Mouse (Mus musculus) hindbrain, embryonic 12.5 days (tissue): ENCODE results near the gene Hist1h1d. TPM values are rescaled to one million over a fixed set of nuclear protein-coding genes. Genes with fewer than 3 reads are reported as not detected.
A peak's percentile ranks its signal among the peaks of the same experiment; 100 is the strongest.
"Not testable (repeated sequence)": the region's sequence is repeated elsewhere in the genome, so short reads cannot be mapped to it uniquely, and the experiment has no call there.

ENCODE experiments used
- ATAC-seq: fragments of 200-750 bp; cut with Nextera tagmentation; 2 replicates; pipeline ENCODE4 v1.8.0; 2017; ENCODE audit warnings: moderate TSS enrichment; ENCODE audit not compliant: low FRiP score
- H3K27ac ChIP-seq: fragments of 300-500 bp; sonication (generic); 2 replicates; pipeline ENCODE4 v1.5.1; 2016; ENCODE audit warnings: mild to moderate bottlenecking
- H3K27me3 ChIP-seq: fragments of 300-500 bp; sonication (generic); 2 replicates; pipeline ENCODE4 v1.6.1; 2016; ENCODE audit warnings: mild to moderate bottlenecking
- H3K36me3 ChIP-seq: fragments of 300-500 bp; sonication (generic); 2 replicates; pipeline ENCODE4 v1.6.1; 2016; ENCODE audit warnings: mild to moderate bottlenecking
- H3K4me1 ChIP-seq: fragments of 300-500 bp; sonication (generic); 2 replicates; pipeline ENCODE4 v1.6.1; 2016
- H3K4me2 ChIP-seq: fragments of 300-500 bp; sonication (generic); replicated peaks from 2 replicates; pipeline ENCODE4 v1.6.1; 2016; ENCODE audit warnings: mild to moderate bottlenecking
- H3K4me3 ChIP-seq: fragments of 300-500 bp; sonication (generic); 2 replicates; pipeline ENCODE4 v1.5.1; 2016; ENCODE audit warnings: mild to moderate bottlenecking
- H3K9ac ChIP-seq: fragments of 300-500 bp; sonication (generic); 2 replicates; pipeline ENCODE4 v1.6.1; 2016; ENCODE audit warnings: mild to moderate bottlenecking, moderate library complexity
- H3K9me3 ChIP-seq: fragments of 300-500 bp; sonication (generic); replicated peaks from 2 replicates; pipeline ENCODE4 v1.6.1; 2016; ENCODE audit warnings: mild to moderate bottlenecking
- WGBS: fragments of 180-500 bp; shearing (Covaris S2); methylation state at CpG from one replicate; pipeline ENCODE4 v1.1.7; 2016; 5-methylcytosine and 5-hydroxymethylcytosine counted together
- polyA plus RNA-seq: library from polyadenylated mRNA; unstranded; fragments of >200 nt; fragmentation: Nextera tagmentation; extraction: Ambion mirVana; gene quantifications from 2 replicates; pipeline ENCODE4 v1.2.1, GENCODE M21; 2016

Gene Hist1h1d
- polyA plus RNA-seq, 1 experiment from 2014 or later, result 0.39 TPM

GRCm38 (mm10) chr13:23541497-23541896 is 11.6 kb upstream of the Hist1h1d start:
- H3K4me1 ChIP-seq, result peaks cover 8% of the 10 kb centered on the region
- ATAC-seq, result no peak
- no peaks in the 10 kb centered on the region for H3K36me3 ChIP-seq
- H3K4me3 ChIP-seq, result no peak overlapping the region
- 81% methylated on average over 3 of the region's 3 CpGs for WGBS
- no peaks in the 10 kb centered on the region for H3K9me3 ChIP-seq
- no peak overlapping the region for H3K9ac ChIP-seq
- no peak overlapping the region for H3K27ac ChIP-seq
- no peak overlapping the region for H3K4me2 ChIP-seq
- H3K27me3 ChIP-seq, result no peaks in the 10 kb centered on the region

- Histone ChIP-seq H3K4me2 (peak overlapping the region; percentile 69), H3K4me3 (peak overlapping the region; percentile 42), H3K27ac (peak overlapping the region; percentile 84), H3K9ac (peak overlapping the region; percentile 69)
- not testable (repeated sequence) for H3K4me1 ChIP-seq, H3K27me3 ChIP-seq, H3K9me3 ChIP-seq, H3K36me3 ChIP-seq, ATAC-seq
- WGBS, result 4% methylated on average over 3 of the region's 3 CpGs
Measured at GRCm38 (mm10) chr13:23542225-23542980, 10.7 kb upstream of the Hist1h1d start.

GRCm38 (mm10) chr13:23542999-23543607 is 10.0 kb upstream of the Hist1h1d start, which contains the start of gene Hist1h2bh:
TSS of gene Hist1h2bh (minus strand) at chr13:23543392.
- not testable (repeated sequence) for H3K9me3 ChIP-seq, H3K4me1 ChIP-seq, H3K27me3 ChIP-seq, H3K36me3 ChIP-seq
- peak within 1 kb of the TSS; percentile 92 for H3K27ac ChIP-seq
- peak; percentile 88 for ATAC-seq
- H3K4me2 ChIP-seq, result peak within 1 kb of the TSS; percentile 69
- peak within 1 kb of the TSS; percentile 69 for H3K9ac ChIP-seq
- peak within 1 kb of the TSS; percentile 46 for H3K4me3 ChIP-seq
- WGBS, result under 1% methylated on average over 38 of the region's 42 CpGs

GRCm38 (mm10) chr13:23543965-23544786 is 8.9 kb upstream of the Hist1h1d start, which contains the start of gene Hist1h3f:
TSS of gene Hist1h3f (plus strand) at chr13:23544052.
- Histone ChIP-seq H3K9ac (peak within 1 kb of the TSS; percentile 69), H3K4me2 (peak within 1 kb of the TSS; percentile 69), H3K9me3 (no peaks in the 10 kb centered on the region), H3K36me3 (no peaks in the 10 kb centered on the region), H3K4me3 (peak within 1 kb of the TSS; percentile 46), H3K4me1 (peaks cover 4% of the 10 kb centered on the region), H3K27ac (peak within 1 kb of the TSS; percentile 92), H3K27me3 (no peaks in the 10 kb centered on the region)
- peak; percentile 96 for ATAC-seq
- under 1% methylated on average over 33 of the region's 45 CpGs for whole genome bisulfite sequencing

GRCm38 (mm10) chr13:23544787-23545120 is 8.3 kb upstream of the Hist1h1d start:
- H3K27ac ChIP-seq, result peak overlapping the region; percentile 92
- WGBS, result under 1% methylated on average over 11 of the region's 14 CpGs
- H3K36me3 ChIP-seq, H3K9me3 ChIP-seq, H3K4me1 ChIP-seq, ATAC-seq, H3K27me3 ChIP-seq: not testable (repeated sequence)
- H3K4me2 ChIP-seq, result peak overlapping the region; percentile 69
- peak overlapping the region; percentile 46 for H3K4me3 ChIP-seq
- peak overlapping the region; percentile 54; the same call in 1 of the 2 replicates for H3K9ac ChIP-seq

GRCm38 (mm10) chr13:23546694-23547093 is 6.4 kb upstream of the Hist1h1d start:
- Histone ChIP-seq H3K36me3 (no peaks in the 10 kb centered on the region), H3K27ac (no peak overlapping the region), H3K9ac (no peak overlapping the region), H3K27me3 (no peaks in the 10 kb centered on the region), H3K4me1 (peaks cover 10% of the 10 kb centered on the region), H3K4me3 (no peak overlapping the region), H3K4me2 (no peak overlapping the region), H3K9me3 (no peaks in the 10 kb centered on the region)
- 81% methylated on average over 5 of the region's 5 CpGs for WGBS
- ATAC-seq, result no peak

- Histone ChIP-seq H3K27ac (peak overlapping the region; percentile 89), H3K4me2 (peak overlapping the region; percentile 58), H3K36me3 (no peaks in the 10 kb centered on the region), H3K9me3 (no peaks in the 10 kb centered on the region), H3K27me3 (no peaks in the 10 kb centered on the region), H3K4me1 (peaks cover 12% of the 10 kb centered on the region), H3K4me3 (peak overlapping the region; percentile 41), H3K9ac (peak overlapping the region; percentile 59)
- WGBS, result 10% methylated on average over 3 of the region's 3 CpGs
- no peak for ATAC-seq
Measured at GRCm38 (mm10) chr13:23550761-23551145, 2.3 kb upstream of the Hist1h1d start.

- peak within 1 kb of the TSS; percentile 58 for H3K4me2 ChIP-seq
- peaks cover 12% of the 10 kb centered on the region for H3K4me1 ChIP-seq
- H3K27ac ChIP-seq, result peak within 1 kb of the TSS; percentile 89
- not testable (repeated sequence) for H3K36me3 ChIP-seq, H3K9me3 ChIP-seq, H3K27me3 ChIP-seq
- peak; percentile 87 for ATAC-seq
- H3K9ac ChIP-seq, result peak within 1 kb of the TSS; percentile 59
- under 1% methylated on average over 47 of the region's 47 CpGs for WGBS
- peak within 1 kb of the TSS; percentile 41 for H3K4me3 ChIP-seq
Measured at GRCm38 (mm10) chr13:23551146-23551834, 1.8 kb upstream of the Hist1h1d start, which contains the start of gene Hist1h4f. TSS of gene Hist1h4f (minus strand) at chr13:23551648.

- Histone ChIP-seq H3K9ac (no peak overlapping the region), H3K4me2 (peak overlapping the region; percentile 58), H3K36me3 (no peaks in the 10 kb centered on the region), H3K27ac (peak overlapping the region; percentile 89), H3K9me3 (no peaks in the 10 kb centered on the region), H3K4me3 (peak overlapping the region; percentile 41; the same call in 1 of the 2 replicates), H3K4me1 (peaks cover 17% of the 10 kb centered on the region), H3K27me3 (no peaks in the 10 kb centered on the region)
- ATAC-seq, result no peak
- WGBS, result 51% methylated on average over 8 of the region's 8 CpGs
Measured at GRCm38 (mm10) chr13:23551931-23552914, 839 bp upstream of the Hist1h1d start.

- WGBS, result 23% methylated on average over 9 of the region's 9 CpGs
Measured at GRCm38 (mm10) chr13:23554393-23554792, 1.3 kb downstream of the Hist1h1d start.

More at GRCm38 (mm10) chr13:23554393-23554792, 1.3 kb downstream of the Hist1h1d start:
- Histone ChIP-seq H3K9me3 (no peaks in the 10 kb centered on the region), H3K36me3 (no peaks in the 10 kb centered on the region), H3K4me1 (peaks cover 17% of the 10 kb centered on the region), H3K4me2 (peak overlapping the region; percentile 98), H3K27ac (peak overlapping the region; percentile 89), H3K4me3 (peak overlapping the region; percentile 46), H3K27me3 (no peaks in the 10 kb centered on the region), H3K9ac (peak overlapping the region; percentile 72)
- no peak for ATAC-seq
